Mouse (Mus musculus): ENCODE results near the gene Zbtb20.

DNA sequence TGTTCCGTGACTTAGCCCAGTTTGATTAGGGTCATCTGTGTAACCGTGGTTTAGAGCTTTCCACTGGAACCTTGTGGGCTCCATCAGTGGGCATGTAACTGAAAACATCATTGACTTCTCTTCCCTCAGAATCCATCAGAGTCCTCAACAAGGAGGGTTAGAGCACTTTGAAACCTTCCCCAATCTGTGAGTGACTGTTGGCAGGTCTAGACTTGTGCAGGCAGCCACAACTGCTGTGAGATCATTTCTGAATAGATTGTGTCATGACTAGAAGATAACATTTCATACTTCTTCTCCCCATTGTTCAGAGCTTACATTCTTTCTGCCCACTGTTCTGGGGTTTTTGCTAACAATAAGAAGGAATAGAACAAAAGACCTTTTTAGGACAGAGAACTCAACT lies 385.2 kb downstream of the Zbtb20 start:
- no peak for TF ChIP-seq CTCF (IDR thresholded peaks at IDR 0.05)
- no peak for TF ChIP-seq EP300 (IDR thresholded peaks at IDR 0.05)
